Mouse (Mus musculus) G1E (cell line): ENCODE measurements at regions not wholly inside any gene's neighbourhood (a gene's known extent, or its start where the extent isn't known, plus 50 kb on each side); places are given as distances from the start of the nearest gene placed in this dataset.

Experiments used
- ATAC-seq: 2 replicates; pipeline ENCODE4 v1.8.0; 2016; ENCODE audit warnings: mild to moderate bottlenecking; ENCODE audit not compliant: insufficient number of reproducible peaks, poor library complexity, low FRiP score, severe bottlenecking; ENCODE audit errors: extremely low read depth
- DNase-seq: peaks from one replicate; pipeline ENCODE4 v3.0.0; 2012; ENCODE audit warnings: low spot score
- H3K27me3 ChIP-seq: 2 replicates; pipeline ENCODE4 v1.6.1; 2012; ENCODE audit warnings: mild to moderate bottlenecking, low read length, inconsistent platforms; ENCODE audit not compliant: insufficient read depth
- H3K36me3 ChIP-seq: replicated peaks from 2 replicates; pipeline ENCODE3; 2012; ENCODE audit warnings: mild to moderate bottlenecking, inconsistent platforms
- H3K4me1 ChIP-seq: 2 replicates; pipeline ENCODE4 v1.6.1; 2012; ENCODE audit warnings: low read depth, low read length, inconsistent platforms, mixed read lengths; ENCODE audit not compliant: insufficient read depth
- H3K4me3 ChIP-seq: 2 replicates; pipeline ENCODE4 v1.5.1; 2012; ENCODE audit warnings: low read depth, mild to moderate bottlenecking, inconsistent platforms, low read length, moderate library complexity, mixed read lengths
- H3K9me3 ChIP-seq: replicated peaks from 2 replicates; pipeline ENCODE4 v1.6.1; 2012; ENCODE audit warnings: inconsistent platforms
- CTCF ChIP-seq: IDR thresholded peaks from 2 replicates; pipeline ENCODE4 v1.5.1; 2012; ENCODE audit warnings: low read depth, low read length, inconsistent platforms, mixed read lengths
- GATA1 ChIP-seq: IDR thresholded peaks from 2 replicates; pipeline ENCODE4 v1.6.1; 2012; ENCODE audit warnings: borderline replicate concordance, low read length, inconsistent platforms, mixed read lengths
- GATA2 ChIP-seq: IDR thresholded peaks from 2 replicates; pipeline ENCODE4 v1.6.1; 2012; ENCODE audit warnings: low read depth, low read length, inconsistent platforms, borderline replicate concordance
- POLR2AphosphoS5 ChIP-seq: IDR thresholded peaks from 2 replicates; pipeline ENCODE4 v1.6.1; 2012; ENCODE audit warnings: low read depth, low read length, inconsistent platforms; ENCODE audit not compliant: insufficient replicate concordance
- TAL1 ChIP-seq: conservative IDR thresholded peaks from 2 replicates; pipeline ENCODE4 v1.6.1; 2012; ENCODE audit warnings: low read depth, low read length, inconsistent platforms, mixed read lengths

DNA sequence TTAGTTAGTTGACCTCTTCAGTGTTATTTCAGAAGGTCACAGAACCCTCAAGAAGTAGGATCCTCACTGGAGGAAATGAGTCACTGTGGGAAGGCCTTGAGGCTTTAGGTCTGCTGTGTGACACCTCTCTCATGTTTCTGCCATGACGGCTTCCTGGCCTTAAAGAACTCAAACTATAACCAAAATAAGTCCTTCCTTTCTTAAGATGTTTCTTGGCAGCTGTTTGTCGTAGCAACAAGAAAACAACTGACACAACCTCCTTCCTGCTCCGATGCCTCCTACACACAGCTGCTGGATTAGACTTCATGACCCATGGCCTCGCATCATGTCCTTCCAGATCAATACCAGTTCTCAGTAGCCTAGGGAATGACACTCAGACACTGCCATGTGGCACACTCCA is 58.1 kb upstream of the Gm21915 start:
- no peaks in the 10 kb centered on the region for H3K36me3 ChIP-seq
- H3K9me3 ChIP-seq, result peaks cover 9% of the 10 kb centered on the region
- no peak overlapping the region for H3K4me3 ChIP-seq
- no peak for ATAC-seq
- DNase-seq, result no peak
- no peaks in the 10 kb centered on the region for H3K27me3 ChIP-seq
- H3K4me1 ChIP-seq, result no peaks in the 10 kb centered on the region
- TF ChIP-seq GATA2, result no peak
- no peak for TF ChIP-seq GATA1
- TF ChIP-seq POLR2AphosphoS5, result no peak
- TF ChIP-seq CTCF, result no peak
- TF ChIP-seq TAL1, result no peak

DNA sequence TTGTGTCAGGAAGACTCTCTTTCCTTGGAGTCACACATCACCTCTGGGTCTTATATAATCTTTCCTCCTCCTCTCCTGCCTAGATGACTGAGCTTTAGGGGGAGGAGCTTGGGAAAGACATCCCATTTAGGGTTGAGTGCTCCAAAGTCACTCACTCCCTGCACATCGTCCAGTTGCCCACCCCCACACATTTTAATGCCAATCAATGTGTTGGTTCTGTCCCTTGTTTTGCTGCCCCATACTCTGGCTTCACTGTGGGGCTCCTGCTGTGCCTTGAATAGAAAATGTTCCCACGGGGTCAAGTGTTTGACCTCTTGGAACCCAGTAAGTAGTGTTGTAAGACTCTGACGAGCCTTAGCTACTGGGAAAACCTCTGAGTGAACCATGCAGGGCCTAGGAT is 58.8 kb upstream of the Gm21915 start:
- ATAC-seq (no peak), DNase-seq (no peak)
- no peak for TF ChIP-seq CTCF
- TF ChIP-seq POLR2AphosphoS5, result no peak
- no peak for TF ChIP-seq TAL1
- no peak for TF ChIP-seq GATA1
- no peak for TF ChIP-seq GATA2
- Histone ChIP-seq H3K4me1 (no peaks in the 10 kb centered on the region), H3K4me3 (no peak overlapping the region), H3K27me3 (no peaks in the 10 kb centered on the region), H3K9me3 (peaks cover 9% of the 10 kb centered on the region), H3K36me3 (no peaks in the 10 kb centered on the region)

DNA sequence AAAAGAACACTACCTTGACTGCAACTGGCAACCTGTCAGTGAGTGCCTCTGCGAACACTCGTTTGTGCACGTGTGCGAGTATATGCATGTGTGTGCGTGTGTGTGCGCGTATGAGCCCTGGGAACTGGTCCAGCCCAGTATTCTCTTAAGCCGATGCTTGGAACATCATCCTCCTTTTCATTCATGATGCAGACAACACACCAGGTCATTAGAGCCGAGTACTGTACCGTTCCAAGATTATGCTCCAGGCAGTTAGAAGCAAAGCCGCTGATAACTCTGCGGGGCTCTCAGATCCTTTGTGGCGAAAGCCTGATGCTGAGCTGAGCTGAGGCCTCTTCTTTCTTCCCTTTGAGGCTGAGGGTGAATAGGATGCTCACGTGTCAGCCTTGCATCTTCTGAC is 61.8 kb upstream of the Gm21915 start:
- Histone ChIP-seq H3K4me3 (no peak overlapping the region), H3K27me3 (no peaks in the 10 kb centered on the region), H3K9me3 (peaks cover 6% of the 10 kb centered on the region; the same call in 1 of the 2 replicates), H3K36me3 (no peaks in the 10 kb centered on the region), H3K4me1 (no peaks in the 10 kb centered on the region)
- ATAC-seq (no peak), DNase-seq (no peak)
- no peak for TF ChIP-seq GATA2
- no peak for TF ChIP-seq GATA1
- TF ChIP-seq TAL1, result no peak
- TF ChIP-seq CTCF, result no peak
- TF ChIP-seq POLR2AphosphoS5, result no peak

DNA sequence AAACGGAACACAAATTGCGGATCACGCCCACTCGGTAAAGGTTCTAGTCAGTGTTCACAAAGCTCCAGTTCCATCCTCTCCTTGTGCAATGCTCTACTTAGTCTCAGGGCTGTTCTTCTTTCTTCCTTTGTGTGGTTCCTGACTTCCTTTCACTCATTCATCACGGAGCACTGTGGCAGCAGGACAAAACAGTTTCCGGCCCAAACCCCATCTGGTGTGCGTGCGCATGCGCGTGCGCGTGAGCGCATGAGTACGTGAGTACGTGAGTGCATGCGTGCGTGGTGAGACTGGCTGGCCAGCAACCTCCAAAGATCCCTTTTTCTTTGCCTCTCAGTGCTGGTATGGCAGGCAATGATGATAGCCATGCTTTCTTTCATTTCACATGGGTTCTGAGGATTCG is 62.5 kb upstream of the Gm21915 start:
- Histone ChIP-seq H3K27me3 (no peaks in the 10 kb centered on the region), H3K4me3 (no peak overlapping the region), H3K36me3 (no peaks in the 10 kb centered on the region), H3K9me3 (peaks cover 6% of the 10 kb centered on the region; the same call in 1 of the 2 replicates), H3K4me1 (no peaks in the 10 kb centered on the region)
- ATAC-seq (no peak), DNase-seq (no peak)
- TF ChIP-seq GATA1 (no peak), CTCF (no peak), POLR2AphosphoS5 (no peak), TAL1 (no peak), GATA2 (no peak)

DNA sequence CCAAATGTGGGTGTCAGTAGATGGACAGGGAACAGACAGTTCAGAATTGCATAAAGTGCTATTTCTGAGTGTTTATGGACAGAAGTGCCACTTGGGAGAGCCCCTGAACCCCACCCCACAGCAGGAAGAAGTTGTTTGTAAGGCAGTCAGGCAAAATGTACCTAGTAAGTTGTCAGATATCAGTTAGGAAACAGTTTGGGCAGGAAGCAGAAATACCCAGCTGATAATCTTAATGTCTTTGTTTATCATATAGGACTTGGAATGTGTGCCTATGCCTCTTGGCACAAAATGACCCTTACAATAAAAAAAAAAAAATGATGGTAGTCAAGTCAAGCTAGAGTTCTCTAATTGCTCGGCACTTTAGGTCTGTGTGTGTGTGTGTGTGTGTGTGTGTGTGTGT is 66.9 kb upstream of the Gm21915 start:
- no peak overlapping the region for H3K4me3 ChIP-seq
- ATAC-seq, result no peak
- H3K27me3 ChIP-seq, result no peaks in the 10 kb centered on the region
- H3K9me3 ChIP-seq, result peaks cover 5% of the 10 kb centered on the region; the same call in 1 of the 2 replicates
- no peak for DNase-seq
- H3K36me3 ChIP-seq, result no peaks in the 10 kb centered on the region
- H3K4me1 ChIP-seq, result no peaks in the 10 kb centered on the region
- TF ChIP-seq GATA2 (no peak), CTCF (no peak), GATA1 (no peak), POLR2AphosphoS5 (no peak), TAL1 (no peak)

DNA sequence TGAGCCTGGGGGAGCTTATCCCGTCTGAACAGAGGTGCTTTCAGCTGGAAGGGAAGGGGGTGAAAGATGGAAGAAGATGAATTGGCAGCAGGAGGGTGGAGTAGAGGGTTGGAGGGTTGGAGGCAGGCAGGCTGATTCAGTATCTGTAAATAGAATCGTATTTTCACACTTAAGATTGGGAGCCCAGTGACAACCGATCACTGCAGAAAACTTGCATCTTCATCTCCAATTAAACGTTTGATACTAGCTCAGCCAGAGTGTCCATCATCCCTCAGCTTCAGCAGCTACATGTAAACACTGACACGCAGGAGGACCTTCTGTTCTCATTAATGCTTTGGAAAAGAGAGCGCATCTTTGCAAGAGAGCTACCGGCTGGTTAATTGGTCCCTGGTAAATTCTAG is 67.2 kb upstream of the Gramd1b start:
- TF ChIP-seq GATA2, result no peak
- TF ChIP-seq GATA1, result no peak

DNA sequence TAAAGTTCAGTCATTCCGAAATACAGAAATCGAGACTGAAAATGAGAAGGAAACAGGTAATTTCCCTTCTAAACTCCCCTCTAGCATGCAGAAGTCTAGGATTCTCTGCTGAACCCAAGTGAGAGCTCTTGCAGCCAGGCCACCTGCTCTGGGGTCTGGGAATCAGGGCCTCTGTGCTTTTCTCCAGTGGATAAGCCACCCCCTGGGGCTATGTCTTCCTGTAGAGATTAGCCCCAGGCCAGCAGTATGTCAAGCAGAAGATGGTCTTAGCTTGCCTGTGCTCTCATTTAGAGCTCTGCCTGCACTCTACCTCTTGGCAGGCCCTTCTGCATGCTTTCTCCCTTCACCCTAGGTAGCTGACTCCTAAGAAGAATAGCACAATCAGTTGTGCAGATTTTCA is 56.2 kb upstream of the Gramd1b start:
- no peak for ATAC-seq
- no peaks in the 10 kb centered on the region for H3K36me3 ChIP-seq
- H3K9me3 ChIP-seq, result peaks cover 7% of the 10 kb centered on the region
- H3K4me3 ChIP-seq, result no peak overlapping the region
- no peak for DNase-seq
- H3K27me3 ChIP-seq, result no peaks in the 10 kb centered on the region
- H3K4me1 ChIP-seq, result no peaks in the 10 kb centered on the region
- TF ChIP-seq TAL1, result no peak
- no peak for TF ChIP-seq GATA1
- no peak for TF ChIP-seq GATA2
- no peak for TF ChIP-seq CTCF
- no peak for TF ChIP-seq POLR2AphosphoS5

More for the DNA sequence above, 67.2 kb upstream of the Gramd1b start:
- Histone ChIP-seq H3K4me1 (no peaks in the 10 kb centered on the region), H3K36me3 (no peaks in the 10 kb centered on the region), H3K27me3 (no peaks in the 10 kb centered on the region), H3K4me3 (no peak overlapping the region), H3K9me3 (0 out of 2 replicates have a peak, but pooled peaks cover 2% of the 10 kb centered on the region)
- no peak for DNase-seq
- ATAC-seq, result no peak
